Mouse (Mus musculus) right cerebral cortex, postnatal 10 days (tissue): Measurements from ENCODE around the gene Mdh2.

Experiments used
- DNase-seq, 2 experiments: peaks; one replicate each; pipeline ENCODE4 v3.0.0; 2021; ENCODE audit warnings: low spot score in 2 of 2

The Mdh2 gene

DNA sequence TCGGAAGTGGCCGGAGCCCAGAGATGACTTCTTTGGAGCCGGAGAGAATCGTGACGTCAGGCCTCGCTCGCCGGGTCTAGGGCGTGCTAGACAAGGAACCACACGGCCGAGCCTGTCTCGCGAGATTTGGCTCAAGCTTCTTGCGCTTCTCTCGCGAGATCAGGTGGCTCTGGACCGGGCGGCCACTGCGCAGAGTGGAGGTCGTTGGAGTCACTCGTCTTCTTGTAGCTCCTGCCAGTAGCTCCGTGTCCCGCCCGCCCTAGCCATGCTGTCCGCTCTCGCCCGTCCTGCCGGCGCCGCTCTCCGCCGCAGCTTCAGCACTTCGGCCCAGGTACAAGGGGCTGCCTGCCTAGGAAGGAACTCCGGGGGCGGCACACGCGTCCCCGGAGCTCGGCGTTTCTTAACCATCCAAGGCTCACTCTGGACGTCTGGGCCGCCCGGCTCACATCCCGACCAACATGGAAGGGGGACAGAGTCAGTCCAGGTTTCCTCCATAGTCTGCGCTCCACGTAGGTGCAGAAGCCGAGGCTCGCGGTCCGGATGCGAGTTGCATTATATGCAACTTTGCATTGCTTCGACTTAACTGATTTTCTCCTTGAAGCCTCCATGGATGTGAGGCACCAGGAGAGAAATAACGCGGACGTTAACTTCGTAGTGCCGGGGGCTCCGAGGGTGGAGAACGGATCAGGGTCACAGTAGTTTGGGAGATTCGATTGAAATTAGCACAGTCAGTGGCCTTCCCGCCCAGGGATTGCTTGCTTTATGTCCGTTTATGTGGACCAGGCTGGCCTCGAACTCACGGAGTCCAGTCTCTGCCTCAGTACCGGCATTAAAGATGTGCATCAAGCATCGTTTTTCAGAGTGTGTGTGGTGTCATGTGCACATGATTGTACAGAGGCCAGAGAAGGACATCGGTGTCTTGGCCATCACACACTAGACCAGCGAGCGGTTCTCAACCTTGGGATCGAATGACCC, at the start of gene Mdh2:
Gene Mdh2 (plus strand): TSS at position 10 of the 975 bp plus-strand sequence.
- peak; percentile 100 for DNase-seq

DNA sequence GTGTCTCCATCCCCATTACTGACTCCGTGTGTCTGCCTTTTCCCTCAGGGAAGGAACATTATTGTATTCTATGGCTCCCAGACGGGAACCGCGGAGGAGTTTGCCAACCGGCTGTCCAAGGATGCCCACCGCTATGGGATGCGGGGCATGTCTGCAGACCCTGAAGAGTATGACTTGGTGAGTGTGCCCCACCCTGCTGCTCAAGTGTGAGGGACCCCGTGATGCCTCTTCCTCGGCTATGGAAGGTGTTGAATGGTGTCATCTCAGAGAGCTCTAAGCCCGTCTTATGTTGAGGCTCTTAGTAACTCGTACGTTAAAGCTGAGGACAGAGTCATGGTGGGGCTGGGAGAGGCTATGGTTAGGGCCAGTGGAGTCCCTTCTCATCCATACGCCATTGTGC, 48.9 kb upstream of the Mdh2 start:
- no peak for DNase-seq

DNA sequence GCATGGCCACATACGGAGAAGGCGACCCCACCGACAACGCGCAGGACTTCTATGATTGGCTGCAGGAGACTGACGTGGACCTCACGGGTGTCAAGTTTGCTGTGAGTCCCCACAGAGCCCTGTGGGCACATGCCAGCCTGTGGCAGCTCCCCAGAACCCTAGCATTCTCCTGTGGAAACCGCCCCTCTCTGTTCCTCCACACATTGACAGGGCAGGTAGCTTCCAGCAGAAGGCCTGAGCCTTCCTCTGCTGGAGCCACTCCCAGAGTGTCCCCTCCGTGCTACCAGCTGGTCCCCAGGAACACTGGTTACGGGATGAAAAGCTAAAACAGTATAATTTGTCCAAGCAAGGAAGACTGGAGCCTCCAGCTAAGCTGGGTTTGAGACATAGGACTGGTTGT, 48.0 kb upstream of the Mdh2 start:
- no peak for DNase-seq

GRCm38 (mm10) chr5:135730916-135731315, 47.4 kb upstream of the Mdh2 start:
- no peak for DNase-seq

GRCm38 (mm10) chr5:135731322-135731721, 47.0 kb upstream of the Mdh2 start:
- no peak for DNase-seq

- DNase-seq, result no peak
Measured at GRCm38 (mm10) chr5:135733071-135733470, 45.2 kb upstream of the Mdh2 start.

DNA sequence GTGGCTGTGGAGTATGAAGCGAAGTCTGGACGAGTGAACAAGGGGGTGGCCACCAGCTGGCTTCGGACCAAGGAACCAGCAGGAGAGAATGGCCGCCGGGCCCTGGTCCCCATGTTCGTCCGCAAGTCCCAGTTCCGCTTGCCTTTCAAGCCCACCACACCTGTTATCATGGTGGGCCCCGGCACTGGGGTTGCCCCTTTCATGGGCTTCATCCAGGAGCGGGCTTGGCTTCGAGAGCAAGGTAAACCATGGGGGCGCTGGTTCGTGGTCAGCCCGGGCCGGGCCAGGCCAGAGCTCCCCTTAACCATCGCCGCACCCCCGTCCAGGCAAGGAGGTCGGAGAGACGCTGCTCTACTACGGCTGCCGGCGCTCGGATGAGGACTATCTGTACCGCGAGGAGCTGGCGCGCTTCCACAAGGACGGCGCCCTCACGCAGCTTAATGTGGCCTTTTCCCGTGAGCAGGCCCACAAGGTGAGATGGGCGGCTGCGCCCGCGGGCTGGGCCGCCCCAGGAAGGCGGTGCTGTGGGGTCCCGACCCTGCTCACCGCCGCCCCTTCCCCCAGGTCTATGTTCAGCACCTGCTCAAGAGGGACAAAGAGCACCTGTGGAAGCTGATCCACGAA, 44.1 kb upstream of the Mdh2 start:
- DNase-seq, result no peak

- DNase-seq, result no peak
Measured at GRCm38 (mm10) chr5:135735741-135736140, 42.5 kb upstream of the Mdh2 start.

DNA sequence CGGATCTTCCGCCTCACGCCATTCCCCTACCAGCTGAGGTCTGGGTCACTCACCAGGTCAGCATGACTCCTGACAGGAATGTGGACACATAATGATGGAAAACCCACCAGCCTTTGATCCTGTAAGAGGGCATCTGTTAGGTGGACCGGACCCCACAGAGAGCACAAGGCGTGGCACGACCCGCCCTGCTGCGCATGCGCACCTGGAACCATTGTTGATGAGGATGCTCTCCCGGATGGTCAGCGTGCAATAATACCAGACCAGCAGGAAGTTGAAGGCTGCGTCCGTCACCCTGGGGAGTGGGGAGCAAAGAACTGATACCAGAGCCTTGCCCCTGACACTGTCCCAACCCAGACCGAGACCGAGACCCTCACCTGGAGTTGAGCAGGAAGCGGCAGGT, 41.7 kb upstream of the Mdh2 start:
- DNase-seq, result no peak

DNA sequence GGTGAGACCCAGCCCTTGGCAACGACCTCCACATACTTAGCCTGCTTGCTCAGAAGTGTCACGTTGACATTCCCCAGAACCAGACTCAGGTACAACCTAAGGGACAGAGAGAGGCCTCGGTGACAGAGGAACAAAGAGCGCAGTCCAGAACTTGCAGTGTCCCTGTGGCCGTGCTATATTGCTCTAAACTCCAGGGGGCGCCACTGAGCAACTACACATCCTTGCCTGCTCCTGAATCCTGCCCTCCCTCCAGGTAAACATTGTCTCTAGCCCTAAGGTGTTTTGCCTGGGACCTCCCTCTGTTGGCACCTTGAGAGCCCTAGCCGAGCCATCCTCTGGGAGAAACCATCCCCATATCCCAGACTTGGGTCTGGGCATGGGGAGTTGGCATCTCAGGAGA, 41.1 kb upstream of the Mdh2 start:
- no peak for DNase-seq

GRCm38 (mm10) chr5:135738266-135738665, 40.0 kb upstream of the Mdh2 start:
- DNase-seq, result no peak

- peak in 1 of 2 experiments; percentile 18 for DNase-seq
Measured at GRCm38 (mm10) chr5:135742156-135742555, 36.1 kb upstream of the Mdh2 start.

DNA sequence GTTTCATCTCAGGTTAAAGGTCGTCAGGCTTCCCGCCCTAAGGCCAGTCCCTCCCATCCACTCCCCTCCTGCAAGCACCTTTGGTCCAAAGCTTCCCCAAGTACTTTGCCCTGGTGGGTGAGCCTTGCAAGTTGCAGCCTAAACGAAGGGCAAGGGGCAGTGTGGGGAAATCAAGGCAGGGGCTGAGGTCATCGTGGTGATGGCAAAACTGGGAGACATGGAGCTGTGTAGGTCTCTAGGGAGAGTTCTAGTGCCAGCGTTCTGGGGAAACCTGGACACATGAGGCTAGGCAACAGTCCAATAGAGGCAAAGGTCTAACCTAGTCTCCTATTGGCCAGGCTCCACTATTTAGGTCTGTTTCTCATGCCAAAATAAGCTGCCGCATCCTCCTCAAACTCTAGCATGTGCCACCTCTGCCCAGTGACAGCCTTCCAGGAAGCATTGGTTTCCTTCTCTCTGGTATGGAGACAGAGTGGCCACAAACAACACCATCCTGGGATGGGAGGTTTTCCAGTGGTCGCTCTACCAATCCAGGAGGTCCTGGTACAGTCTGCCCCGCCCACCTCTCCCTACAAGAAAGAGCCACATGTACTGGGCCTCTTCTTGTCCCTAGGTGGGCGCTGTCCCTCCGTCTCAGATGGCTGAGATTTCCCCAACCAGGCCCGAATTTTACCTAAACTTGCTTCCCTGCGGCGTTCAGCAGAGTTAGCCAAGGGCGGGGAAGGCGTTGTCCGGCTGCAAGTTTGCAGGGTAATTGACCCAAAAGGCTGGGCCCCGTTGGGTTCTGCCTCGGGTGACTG, 35.1 kb upstream of the Mdh2 start:
- DNase-seq, result peak in 1 of 2 experiments; percentile 67

DNA sequence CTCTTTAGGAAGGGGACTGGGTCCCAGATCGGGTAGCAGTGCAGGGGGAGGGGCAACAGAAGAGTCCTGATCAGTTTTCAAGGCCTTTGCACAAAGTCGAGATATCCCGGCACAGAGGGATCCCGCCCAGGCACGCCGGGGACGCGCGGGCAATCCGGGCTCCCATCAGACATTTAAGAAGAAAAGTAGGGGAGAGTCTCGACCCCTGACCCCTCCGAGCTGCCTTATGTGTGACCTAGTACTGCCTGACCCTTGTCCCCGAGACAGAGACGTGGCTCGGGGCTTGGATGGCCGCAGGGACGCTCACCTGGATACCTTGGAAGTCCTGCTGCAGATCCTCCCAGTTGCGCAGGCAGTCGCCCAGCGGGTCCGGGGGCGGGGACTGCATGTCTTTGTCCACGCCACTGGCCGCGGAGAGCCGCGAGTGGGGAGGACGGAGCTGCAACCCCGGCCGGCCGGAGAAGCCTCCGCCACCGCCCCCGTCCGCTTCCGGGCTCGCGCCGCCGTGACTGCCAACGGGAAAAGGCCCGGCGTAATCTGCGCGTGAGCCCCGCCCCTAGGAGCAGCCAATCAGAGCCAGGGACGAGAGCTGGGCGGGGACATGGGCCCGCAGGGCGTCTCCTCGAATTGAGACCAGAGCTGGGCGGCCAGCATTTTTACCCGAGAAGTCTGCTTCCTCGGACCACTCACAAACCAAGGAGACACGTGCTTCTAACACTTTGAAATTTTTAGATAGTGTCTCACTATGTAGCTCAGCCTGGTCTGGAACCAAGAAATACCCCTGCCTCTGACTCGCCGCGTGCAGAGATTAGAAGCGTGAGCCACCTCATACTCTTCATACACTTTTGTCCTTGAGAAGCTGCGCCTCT, 34.3 kb upstream of the Mdh2 start, which contains the start of gene Tmem120a:
Gene Tmem120a (minus strand): TSS at position 708 of the 869 bp plus-strand sequence.
- peak; percentile 96 for DNase-seq

GRCm38 (mm10) chr5:135744742-135745141, 33.5 kb upstream of the Mdh2 start:
- DNase-seq, result no peak

GRCm38 (mm10) chr5:135751041-135751440, 27.2 kb upstream of the Mdh2 start:
- DNase-seq, result no peak

DNA sequence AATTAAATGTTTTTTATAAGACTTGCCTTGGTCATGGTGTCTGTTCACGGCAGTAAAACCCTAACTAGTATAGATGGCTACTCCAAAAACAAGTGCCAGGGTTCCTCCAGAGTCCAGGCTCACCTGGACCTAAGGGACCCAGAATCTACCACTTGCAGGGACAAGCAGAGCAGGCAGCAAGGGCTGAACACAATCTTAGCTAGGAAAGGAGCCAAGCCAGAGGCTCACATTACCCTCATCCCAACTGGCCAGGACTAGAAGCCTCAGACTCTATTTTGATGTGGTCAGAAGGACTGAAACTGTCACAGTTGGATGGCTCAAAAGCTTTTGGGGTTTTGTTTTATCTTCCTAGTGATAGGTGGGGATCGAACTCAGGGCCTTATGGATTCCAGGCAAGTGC, 26.7 kb upstream of the Mdh2 start:
- no peak for DNase-seq

GRCm38 (mm10) chr5:135761881-135762280, 16.4 kb upstream of the Mdh2 start:
- DNase-seq, result no peak

DNA sequence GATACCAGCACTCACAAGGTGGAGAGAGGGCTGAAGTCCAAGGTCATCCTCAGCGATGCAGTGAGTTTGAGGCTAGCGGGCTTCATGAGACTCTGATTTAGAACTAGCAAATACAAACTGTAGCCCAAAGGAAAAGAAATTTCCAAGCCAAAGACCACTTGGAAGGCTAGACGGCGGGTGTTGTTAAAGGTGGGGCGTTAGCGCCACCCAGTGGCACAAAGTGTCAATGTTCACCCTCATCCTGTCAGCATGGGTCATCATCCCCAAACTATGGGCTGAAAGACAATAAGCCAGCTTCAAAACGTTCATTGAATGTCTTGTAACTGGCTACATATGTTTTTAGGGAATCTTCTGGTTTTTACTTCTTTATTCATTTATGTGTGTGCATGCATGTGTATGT, 14.8 kb upstream of the Mdh2 start:
- peak; percentile 72 to 86 for DNase-seq

- no peak for DNase-seq
Measured at GRCm38 (mm10) chr5:135764971-135765370, 13.3 kb upstream of the Mdh2 start.

- no peak for DNase-seq
Measured at GRCm38 (mm10) chr5:135772519-135772918, 5.8 kb upstream of the Mdh2 start.
